Mouse (Mus musculus) gastrocnemius, adult 18-20 months (tissue): ENCODE results near the gene Lrrc30. TPM values are rescaled to one million over a fixed set of nuclear protein-coding genes. Genes with fewer than 3 reads are reported as not detected.

Experiments
- DNase-seq: peaks from one replicate; pipeline ENCODE4 v3.0.0; 2021; ENCODE audit warnings: low spot score
- total RNA-seq, 2 experiments: library from RNA; stranded (reverse); gene quantifications; 2 replicates each; pipeline ENCODE4 v1.2.3; 2021

The Lrrc30 gene
- total RNA-seq, 2 experiments from 2014 or later = 114 to 164 TPM

DNA sequence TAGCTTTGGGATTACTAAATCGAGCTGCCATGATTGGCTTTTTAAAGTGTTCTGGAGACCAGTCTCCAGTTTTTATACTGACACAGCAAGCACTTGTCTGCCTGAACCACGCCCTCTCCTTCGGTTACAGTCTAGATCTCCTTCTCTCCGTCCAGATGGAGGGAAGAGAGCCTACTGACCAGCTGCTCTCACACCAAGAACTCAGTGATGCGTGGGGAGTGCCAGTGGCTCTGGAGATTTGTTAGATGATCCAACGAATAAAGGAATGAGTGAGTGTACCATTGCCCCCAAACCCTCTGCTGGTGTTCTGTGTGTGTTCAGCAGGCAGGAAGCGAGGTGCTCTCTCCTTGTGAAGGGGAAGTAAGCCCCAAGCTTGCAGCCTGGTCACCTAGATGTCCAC lies 48.0 kb downstream of the Lrrc30 start:
- no peak for DNase-seq

DNA sequence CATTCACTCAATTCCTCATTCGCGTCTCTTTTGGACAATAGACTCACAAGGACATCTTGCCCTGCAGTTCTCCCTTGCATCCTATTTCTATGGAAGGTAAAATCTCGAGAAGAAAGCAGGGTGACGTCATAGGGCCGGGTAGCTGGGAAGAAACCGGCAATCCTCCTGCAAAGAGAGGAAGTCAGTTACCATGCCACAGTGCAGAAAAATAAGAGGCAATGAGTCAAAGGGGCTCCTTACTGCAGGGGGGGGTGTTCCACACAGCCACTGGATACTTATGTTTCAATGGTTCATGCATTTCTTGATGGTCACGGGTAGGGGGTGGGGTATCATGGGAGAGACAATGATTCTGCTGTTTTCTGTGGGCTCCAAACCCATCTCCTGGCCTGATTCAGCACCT lies 49.1 kb downstream of the Lrrc30 start:
- no peak for DNase-seq

DNA sequence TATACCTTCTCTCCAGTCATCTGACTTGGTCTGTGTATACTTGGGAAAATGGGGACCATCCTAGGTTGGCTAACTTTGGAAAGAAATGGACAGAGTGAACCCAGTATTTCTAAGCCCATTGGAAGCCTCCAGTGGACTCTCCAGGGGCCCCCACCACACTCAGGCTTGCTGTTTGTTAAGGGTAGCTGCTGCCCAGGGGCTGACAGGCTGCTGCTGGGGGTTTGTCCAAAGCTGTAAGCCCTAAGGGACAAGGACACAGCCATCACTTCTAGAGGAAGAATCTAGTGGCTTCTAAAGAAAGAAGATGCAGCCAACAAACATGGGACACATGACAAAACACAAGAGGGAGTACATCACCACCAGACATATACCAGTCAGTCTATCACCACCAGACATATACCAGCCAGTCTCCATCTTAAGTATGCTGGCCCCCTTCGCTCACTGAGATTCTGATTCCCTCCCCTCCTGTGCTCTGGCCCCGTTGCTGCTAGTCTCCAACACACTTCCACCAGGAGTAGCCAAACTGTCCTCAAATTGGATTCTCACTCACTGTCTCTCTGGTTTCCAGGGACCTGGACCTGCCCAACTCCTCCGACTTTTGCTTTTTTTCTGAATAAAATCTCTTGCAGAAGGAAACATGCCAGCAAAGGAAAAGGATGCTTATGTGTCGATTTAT lies 49.7 kb downstream of the Lrrc30 start:
- no peak for DNase-seq

DNA sequence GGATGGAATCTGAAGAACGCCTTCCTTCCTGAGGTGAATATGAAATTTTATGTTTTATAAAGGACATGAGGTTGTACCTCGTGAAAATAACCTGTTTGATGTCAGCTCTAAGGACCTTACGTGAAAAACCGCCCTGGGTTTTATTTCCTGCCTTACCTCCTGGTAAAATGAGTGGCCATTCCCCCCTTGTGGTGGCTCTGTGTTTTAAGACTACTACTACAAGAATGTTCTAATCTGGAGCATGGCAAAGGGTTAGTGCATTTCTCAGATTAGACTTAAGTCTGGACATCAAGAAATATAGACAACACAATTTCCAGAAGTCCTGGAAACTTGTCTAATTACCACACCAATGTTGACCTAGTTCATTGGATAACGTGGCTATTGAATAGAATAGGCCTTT lies 50.7 kb downstream of the Lrrc30 start:
- DNase-seq = no peak

Other genes starting within 250 kb of the Lrrc30 start
- under 1 TPM; 0.02 to 0.05 TPM for gene Lama1, start 64.5 kb upstream of the Lrrc30 start, total RNA-seq